Mouse (Mus musculus) heart, adult 8-10 months (tissue): ENCODE results near the gene Nufip1. TPM values are rescaled to one million over a fixed set of nuclear protein-coding genes. Genes with fewer than 3 reads are reported as not detected.

ENCODE experiments used
- DNase-seq: peaks from one replicate; pipeline ENCODE4 v3.0.0; 2022; ENCODE audit warnings: low spot score
- total RNA-seq, 4 experiments: library from RNA; stranded (reverse); gene quantifications; 2 replicates each; pipeline ENCODE4 v1.2.4; 2022

The Nufip1 gene
- 1 to 10 TPM; 3.0 to 3.6 (median 3.2) TPM for total RNA-seq

DNA sequence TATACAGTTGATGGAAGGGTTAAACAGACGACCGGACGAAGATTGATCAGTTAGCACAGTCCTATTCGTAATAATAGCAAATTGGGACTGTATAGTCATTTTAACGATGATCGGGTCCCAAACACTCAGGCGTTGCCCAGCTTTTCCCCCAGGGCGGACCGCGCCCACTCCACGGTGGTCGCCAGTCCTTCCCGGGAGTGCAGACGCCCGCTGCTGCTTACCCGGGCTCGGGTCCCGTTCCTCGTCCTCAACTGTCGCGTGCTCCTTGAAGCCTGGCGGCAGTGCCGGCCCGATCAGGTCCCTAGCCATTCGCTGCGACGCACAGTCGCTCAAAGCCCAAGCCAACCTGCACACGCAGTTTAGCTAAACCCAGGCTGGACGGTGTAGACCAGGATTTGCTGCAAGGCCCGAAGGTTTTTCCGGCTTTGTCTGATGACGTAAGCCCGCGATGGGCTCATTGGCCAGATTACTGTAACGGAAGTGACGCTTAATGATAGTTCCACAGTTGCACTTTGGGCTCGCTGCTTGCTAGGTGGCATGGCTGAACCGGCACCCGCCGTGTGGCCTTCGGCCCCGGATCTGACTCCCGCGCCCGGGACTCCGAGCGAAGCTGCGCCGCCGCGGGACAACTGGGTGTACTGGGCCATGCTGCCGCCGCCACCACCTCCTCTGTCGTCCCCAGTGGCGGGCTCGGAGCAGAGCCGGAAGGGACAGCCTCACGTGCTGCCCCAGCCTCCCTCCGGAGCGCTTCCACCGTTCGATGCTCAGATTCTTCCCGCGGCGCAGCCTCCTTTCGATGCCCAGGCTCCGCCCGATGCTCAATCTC lies at the start of gene Nufip1, which contains the start of gene Gpalpp1:
Gene Nufip1, plus strand, starts transcription at position 496 of the 826 bp plus-strand sequence.
Gene Gpalpp1, minus strand, starts transcription at position 365 of the 826 bp plus-strand sequence.
- peak; percentile 94 for DNase-seq

DNA sequence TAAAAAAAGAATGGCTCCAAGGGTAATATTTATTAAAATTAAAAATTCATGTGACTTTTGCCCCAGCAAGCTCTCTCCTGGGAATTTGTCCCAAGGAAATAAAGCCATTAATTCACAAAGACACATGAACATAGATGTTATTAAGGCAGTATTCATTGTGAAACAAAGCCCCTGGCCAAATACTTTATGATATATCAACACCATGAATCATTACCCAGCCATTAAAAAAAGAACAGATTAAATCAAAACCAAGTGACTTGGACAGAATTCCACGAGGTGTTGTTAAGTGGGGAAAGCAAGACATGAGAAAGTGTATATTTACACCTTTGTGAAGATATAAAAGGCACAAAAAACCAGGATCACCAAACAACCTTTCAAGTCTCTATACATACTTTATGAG lies 43.5 kb upstream of the Nufip1 start:
- no peak for DNase-seq

DNA sequence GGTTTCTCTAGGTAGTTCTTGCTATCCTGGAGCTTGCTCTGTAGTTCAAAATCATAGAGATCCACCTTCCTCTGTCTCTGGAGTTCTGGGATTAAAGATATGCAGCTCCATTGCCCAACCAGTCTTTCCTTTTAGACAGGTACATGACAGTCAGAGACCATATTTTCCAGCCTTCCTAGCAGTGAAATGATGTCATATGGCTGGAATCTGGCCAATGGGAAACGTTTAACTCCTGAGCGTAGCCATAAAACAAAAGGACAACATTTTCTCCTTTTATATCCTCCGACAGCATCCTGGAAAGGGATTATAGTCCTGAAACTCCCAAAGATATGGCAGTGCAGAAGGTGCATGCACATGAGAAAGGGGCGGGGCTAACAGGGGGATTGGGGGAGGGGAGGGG lies 42.4 kb upstream of the Nufip1 start:
- no peak for DNase-seq

DNA sequence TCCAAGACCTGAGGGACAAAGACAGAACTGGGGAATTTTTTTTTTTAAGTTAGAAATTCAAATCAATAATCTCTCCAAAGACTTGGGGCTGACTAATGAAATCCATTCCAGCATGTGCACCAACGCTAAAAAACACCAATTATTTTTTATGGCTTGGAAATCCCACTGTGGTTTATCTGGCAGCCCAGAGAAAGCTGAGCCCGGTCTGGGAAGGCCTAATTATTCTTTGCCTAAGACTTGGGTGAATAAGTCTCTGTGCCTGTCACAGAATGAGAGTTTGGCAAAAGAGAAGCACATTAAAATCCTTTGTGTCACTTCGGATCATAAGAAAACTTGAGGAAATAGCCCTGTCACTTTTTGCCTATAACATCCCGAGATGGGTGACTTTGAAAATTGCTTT lies 41.4 kb upstream of the Nufip1 start:
- no peak for DNase-seq

DNA sequence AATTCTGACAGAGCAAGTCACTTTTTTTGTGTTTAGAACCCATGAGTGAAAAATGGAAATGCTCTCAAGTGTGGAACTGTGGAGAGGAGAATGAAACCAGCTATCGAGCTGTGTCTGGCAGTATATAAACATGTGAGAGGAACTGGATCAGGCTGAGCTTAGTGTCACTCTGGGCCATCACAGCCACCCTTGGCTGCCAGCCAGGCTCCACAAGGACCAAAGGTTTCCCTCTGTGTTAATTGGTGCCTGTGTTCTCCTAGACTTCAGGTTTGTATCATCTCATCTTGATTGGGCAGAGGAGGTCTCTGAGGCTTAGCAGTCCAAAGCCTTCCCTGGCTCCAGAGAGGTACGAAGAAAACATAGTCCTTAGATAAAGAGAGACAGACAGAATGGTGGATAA lies 38.1 kb upstream of the Nufip1 start:
- DNase-seq = no peak

DNA sequence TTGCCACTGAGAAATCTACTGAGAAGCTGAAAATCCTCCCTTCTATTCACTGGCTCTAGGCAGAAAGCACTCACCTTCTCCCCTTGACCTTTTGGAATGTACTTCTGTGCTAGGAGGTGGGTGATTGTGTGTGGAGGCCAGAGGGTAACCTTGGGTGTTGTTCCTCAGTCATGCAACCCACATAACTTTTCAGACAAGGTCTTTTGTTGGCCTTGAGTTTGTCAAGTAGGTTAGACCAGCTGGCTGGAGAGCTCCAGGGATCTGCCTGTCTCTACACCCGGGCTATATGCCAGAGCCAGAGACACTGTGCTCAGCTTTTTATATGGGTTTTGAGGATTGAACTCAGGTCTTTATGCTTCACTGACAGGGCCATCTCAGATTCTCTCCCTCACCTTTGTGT lies 36.5 kb upstream of the Nufip1 start:
- DNase-seq = no peak

DNA sequence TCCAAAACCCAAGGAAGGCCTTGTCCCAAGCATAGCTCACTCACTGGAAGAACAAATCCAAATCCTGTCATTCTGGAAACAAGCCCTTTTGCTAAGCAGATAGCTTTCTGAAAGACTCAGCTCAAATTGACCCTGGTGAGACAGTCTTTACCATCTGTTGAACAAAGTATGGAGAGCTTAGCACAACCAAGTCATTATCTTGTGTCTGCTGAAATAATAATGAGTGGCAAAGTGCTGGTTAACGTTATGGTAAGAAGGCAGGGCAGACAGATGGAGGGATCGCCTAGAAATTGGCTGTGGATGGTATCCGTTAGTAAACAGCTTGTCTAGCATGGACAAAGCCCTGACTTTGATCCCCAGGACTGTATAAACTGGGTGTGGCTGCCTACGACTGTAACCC lies 35.0 kb upstream of the Nufip1 start:
- DNase-seq = no peak

DNA sequence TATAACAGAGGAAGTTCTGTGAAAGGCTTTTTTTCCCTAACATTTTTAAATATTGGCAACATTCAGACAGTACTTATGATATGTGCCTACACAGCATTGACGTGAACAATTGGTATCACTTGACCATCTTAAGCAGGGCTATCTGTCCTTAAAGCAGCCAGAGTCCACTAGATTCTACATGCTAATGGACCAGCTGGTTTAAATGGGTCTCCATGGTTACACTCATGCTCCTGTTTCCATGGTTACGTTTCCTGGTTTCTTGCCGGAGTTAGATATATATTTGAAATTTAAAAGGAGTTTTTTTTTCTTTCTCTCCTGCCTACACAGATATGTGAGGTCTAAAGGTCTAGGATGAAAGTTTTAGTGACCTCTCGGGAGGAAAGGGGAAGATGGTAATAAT lies 34.1 kb upstream of the Nufip1 start:
- DNase-seq = no peak

DNA sequence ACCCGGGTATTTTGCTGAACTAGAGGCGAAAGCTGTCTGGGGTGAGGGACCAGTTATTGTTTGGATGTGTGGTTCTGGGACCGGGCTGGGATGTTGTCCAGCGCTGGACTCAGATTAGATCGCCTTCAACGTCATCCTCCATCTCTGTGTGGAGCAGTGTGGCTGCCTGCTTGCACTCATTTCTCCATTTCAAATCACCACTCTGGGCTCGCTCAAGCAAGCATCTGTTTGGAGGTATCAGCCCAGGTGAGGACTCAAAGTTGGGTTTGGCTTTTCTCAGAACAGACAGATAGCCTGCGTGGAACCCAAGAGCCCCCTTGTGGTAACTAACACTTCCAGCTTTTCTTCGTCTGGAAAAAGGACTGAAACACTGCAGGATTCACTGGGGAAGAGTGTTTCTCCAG lies 33.6 kb upstream of the Nufip1 start:
- peak; percentile 19 for DNase-seq

DNA sequence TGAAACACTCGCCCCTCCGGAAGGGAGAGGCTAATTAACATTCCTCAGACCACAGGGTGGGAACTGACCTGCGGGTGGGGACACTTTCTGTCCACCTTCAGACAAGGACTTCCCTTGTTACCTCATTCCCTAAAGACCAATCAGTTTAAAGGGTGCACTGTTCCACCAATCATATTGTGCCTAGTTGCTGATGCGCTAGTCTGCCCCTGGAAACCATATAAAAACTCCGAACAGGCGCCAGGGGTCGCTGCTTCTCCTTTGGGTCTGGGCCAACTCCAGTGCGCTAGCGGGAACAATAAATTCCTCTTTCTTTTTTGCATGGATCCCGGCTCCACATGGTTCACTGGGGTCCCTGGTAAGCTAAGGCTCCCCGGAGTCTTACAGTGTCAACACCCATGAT lies 29.2 kb upstream of the Nufip1 start:
- no peak for DNase-seq

DNA sequence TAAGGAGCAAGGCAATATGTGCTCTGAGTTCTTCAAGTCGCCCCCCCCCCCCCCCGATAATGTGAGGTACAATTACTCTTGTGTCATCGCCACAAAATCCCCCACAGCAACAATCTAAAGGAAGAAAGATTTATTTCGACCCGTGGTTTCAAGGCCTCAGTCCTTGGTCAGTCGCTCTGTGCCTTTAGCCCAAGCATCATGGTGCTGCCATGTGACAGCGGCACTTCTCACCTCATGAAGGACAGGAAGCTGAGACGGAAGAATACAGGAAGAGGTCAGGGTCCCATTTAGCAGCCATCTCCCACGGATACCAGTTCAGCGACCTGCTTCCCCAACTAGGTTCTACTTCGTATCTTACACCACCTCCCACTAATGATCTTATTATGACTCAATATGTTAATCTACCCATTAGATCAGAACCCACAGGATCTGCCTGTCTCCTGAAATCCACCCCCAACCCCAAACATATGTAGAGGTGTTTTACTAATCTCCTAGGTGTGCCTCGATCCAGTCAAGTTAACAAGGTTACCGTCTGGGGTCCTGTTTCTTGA lies 28.5 kb upstream of the Nufip1 start:
- DNase-seq = no peak

DNA sequence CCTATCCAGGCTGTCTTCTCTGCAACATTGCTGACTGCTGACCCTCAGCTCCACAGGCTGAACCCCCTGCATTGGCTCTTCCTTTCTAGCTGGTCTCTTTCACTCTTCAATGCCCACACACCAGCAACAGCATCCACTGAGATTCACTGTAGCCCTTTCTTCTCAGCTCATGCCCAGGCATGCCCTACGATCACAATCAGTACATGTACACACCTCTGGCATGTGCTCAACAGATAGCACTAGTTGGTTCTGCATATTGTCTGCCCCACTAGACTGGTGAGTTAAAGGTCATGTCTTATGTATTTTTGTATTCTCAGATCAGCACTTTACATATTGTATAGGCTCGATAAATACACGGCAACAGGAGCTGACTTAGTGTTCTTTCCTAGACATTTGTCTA lies 26.5 kb upstream of the Nufip1 start:
- no peak for DNase-seq

DNA sequence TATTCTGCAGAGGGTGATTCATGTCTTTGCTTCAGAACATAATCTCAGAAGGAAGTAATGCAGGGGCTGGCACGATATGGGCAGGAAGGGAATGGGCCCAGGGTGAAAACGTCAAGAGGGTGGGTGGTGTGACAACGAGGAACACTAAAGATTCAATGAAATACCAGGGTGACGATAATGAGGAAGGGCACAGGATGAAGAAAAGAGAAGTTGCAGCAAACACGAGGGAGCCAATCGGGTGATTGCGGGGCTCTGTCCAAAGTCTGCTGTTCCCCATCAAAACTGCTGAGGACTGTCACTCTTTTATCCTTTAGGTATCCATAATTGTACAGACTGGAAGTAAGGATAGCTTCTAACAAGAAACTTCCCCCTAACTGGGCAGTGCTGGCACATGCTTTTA lies 13.4 kb upstream of the Nufip1 start:
- DNase-seq = no peak

DNA sequence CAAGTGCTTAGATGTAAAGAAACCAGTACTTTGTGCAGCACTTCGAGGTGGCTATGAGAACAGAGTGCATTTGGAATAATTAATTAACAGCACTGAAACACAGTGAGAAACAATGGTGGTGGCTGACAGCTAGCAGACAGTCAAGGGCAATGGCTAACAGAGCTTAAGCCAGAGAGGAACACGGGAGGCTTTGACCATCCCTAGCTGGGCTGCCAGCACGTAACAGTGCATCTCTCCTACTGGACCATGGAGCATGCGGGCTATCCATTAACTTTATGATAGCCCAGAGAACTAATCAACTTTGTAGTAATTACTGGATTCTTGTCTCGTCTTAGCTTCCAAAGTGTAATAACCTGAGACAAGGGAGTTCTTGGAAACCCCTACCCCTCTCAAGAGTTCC lies 12.9 kb upstream of the Nufip1 start:
- DNase-seq = no peak

DNA sequence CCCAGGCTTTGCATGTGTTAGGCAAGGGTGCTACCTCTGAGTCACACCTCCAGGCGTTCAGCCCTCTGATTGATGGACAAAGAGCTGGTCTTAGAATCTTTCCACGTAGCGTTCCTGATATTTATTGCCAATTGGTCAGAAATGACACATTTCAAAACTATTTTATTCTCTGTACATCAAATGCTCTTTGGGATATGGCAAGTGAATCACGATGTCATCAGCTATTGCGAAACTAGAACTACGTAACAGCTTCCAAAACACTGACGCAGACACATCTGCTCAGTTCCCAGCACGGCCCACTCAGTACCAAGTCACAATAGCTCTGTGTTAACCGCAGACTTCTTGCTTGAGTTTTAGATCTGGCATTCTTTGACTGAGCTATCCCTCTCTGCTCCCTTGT lies 11.1 kb upstream of the Nufip1 start:
- DNase-seq = no peak

DNA sequence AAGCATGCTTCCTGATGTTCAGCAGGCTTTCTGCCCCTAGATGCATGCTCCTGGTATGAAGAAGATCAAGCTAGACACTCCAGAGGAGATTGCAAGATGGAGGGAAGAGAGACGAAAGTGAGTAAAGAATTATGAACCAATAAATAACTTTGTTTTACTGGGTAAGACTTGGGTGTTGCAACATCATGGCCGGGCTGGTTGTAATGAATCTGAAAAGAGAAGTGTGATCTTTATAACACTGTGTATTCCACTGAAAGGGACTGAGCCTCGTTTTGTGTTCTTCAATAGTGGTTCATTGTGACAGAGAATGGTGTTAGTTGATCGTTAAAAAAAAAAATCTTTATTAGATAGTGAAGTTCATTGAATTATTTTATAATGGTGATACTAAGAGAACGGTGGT lies 5.1 kb downstream of the Nufip1 start:
- DNase-seq = no peak

DNA sequence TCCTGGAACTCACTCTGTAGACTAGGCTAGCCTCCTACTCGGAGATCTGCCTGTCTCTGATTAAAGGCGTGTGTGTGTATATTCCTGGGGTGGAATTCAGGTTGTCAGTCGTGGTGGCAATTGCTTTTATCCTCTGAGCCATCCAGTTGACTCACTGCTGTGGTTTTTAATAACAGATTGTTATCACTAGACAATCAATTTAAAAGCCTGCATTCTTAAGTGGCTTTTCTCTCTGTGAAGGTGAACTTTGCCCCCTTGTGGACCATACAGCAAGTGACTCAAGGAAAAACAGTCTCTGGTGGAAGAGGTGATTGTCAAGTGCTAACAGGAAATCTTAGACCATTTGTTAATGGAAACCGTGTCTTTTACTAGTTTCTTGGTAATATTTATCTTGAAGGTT lies 8.3 kb downstream of the Nufip1 start:
- no peak for DNase-seq

DNA sequence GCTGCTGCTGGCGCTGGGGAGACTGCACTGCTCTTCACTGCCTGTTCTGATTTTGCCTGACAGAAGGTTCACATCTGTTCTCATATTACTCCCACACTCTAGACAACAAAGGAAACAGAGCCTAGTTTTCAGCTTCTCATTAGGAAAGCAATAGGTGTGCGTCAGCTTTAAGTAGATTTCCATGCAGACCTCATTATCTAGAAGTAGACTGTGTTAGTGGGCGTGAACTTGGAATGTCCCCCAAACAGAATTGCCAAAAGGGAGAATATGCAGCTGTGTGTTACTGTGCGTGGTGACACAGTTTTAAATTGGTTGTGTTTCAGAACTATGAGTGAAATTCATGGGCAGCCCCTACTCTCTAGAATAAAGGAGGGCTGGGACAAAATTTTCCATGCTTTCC lies 9.8 kb downstream of the Nufip1 start:
- no peak for DNase-seq

DNA sequence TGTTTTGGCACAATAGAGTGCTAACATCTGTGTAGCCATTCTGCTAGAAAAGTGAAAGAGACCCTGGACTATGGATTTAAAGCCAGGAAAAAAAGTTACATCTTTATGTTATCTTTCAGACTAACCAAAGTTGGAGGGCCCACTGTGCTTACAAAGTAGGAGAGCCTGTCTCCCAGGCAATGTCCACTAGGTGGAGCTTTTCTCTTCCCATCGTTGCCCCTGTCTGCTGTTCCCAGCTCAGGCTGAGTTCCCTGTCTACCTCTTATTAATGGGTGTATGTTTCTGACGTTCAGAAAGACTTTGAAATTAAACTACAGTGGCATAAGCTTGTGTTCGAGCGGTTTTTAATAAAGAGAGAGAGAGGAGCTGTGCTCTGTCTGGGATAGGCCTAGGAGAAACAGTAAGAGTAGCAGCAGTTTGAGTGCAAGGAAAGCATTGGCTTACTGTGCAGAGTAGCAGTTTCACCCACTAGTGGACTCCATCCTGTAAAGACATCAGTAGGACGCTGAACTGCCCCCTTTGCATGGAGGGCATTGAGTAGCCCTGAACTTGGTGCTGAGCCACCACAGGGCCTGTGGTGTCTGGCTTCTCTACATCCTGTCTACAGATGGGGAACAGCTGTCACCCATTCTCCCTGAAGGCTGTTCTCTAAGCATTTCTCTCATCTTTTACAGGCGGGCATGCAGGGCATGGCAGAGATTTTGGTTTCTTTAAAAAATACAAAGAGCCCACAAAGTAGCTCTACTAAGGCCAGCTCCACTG lies 11.4 kb downstream of the Nufip1 start:
- DNase-seq = peak; percentile 42

DNA sequence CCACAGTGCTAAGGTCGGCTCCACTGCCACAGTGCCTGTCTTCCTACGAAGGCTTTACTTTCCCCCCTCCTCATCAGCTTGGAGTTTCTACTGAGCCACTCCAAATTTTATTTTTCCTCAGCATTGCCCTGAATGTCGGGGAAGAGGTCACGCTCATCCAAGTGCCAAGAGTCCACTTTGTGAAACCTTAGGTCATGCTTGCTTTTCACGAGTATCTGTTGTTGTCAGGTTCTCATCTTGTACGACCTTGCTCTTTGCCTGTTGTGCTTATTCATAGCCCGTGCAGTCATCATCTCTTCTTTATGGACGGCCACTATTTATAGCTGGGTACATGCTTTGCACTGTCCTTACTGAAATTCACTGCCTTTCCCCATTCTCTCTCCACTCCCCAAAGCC lies 12.0 kb downstream of the Nufip1 start:
- no peak for DNase-seq

DNA sequence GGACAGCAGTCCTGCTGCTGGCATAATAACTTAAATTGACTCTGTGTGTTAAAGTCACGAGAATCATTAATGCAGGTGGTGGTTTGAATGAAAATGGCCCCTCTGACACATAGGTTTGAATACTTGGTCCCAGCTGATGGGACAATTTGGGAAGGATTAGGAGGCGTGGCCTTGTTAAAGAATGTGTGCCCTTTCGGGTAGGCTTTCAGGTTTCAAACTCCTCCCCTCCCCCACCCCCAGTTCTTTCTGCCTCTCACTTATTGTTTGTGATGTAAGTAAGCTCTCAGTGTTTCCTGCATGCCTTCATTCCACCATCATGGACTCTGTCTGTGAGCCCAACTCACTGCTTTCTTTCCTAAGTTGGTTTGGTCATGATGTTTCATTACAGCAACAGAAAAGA lies 16.6 kb downstream of the Nufip1 start:
- no peak for DNase-seq

DNA sequence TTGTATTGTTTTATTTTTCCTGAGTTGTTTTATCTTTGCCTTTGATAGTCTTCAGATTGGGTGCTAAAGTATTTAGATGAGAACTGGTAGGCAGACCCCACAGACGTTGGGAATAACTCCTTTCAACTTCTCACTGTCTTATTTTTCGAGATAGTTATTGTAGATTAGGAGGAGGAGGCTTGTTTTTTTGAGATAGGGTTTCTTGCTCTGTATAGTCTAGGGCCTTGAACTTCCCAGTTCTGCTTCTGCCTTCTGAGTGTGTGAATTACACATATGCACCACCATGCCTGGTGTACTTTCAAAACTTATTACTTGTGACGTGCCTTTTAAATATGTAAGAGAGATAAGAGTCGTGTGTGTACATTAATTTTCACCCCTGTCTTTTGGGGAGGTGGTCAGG lies 17.5 kb downstream of the Nufip1 start:
- DNase-seq = no peak

DNA sequence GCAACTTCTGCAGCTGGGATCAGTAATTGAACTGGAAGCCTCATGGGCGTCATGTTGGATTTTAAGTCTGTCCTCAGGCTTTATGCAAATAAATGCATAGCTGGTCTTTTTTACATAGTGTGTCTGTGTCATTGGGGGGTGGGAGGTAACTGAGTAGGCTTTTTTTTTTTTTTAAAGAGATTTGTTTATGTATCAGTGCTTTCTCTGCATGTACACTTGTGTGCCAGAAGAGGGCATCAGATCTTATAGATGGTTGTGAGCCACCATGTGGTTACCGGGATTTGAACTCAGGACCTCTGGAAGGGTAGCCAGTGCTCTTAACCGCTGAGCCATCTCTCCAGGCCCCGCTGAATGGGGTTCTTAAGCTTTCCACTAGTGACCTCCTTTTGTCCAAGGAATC lies 24.3 kb downstream of the Nufip1 start:
- DNase-seq = no peak
